Comparison of ENCODE assay signal across 22 mouse cellular contexts in genomic region chr5:4500599-4500998, GRCm38 (mm10).
"Had no signal": no experiment of that assay in that cellular context is flagged by ENCODE, and none has a peak within 500 bp of the region (broad histone marks: within the 10 kb centered on the region; RNA-seq: fewer than 3 reads in every experiment).

No protein-coding gene starts in this region.

- H3K9ac ChIP-seq: liver, embryonic 14.5 days; lung, embryonic 15.5 days; midbrain, embryonic 12.5 days; neural tube, embryonic 13.5 days; neural tube, embryonic 15.5 days; stomach, embryonic 15.5 days had no signal

- DNase-seq: lung, adult 2 months; lung, postnatal 10 days; lung, postnatal 4 days; midbrain, embryonic 14.5 days; retina, postnatal 1 day; right cerebral cortex, adult 18-20 months; right cerebral cortex, postnatal 25 days; right cerebral cortex, postnatal 4 days; spleen, adult 18-20 months; thymus, adult 2 months; thymus, postnatal 25 days; thymus, postnatal 4 days had no signal

- H3K27ac ChIP-seq: liver, embryonic 14.5 days; lung, embryonic 15.5 days; midbrain, embryonic 10.5 days; midbrain, embryonic 12.5 days; neural tube, embryonic 13.5 days; neural tube, embryonic 15.5 days; stomach, embryonic 15.5 days; stomach, postnatal 0 days had no signal

- ATAC-seq: midbrain, embryonic 16.5 days had no signal

- H3K9me3 ChIP-seq: lung, embryonic 15.5 days; midbrain, embryonic 10.5 days; midbrain, embryonic 12.5 days; neural tube, embryonic 13.5 days; neural tube, embryonic 15.5 days; stomach, embryonic 15.5 days had no signal

- H3K27me3 ChIP-seq: lung, embryonic 15.5 days; neural tube, embryonic 15.5 days; stomach, embryonic 15.5 days had no signal

- H3K4me3 ChIP-seq: lung, embryonic 15.5 days; midbrain, embryonic 10.5 days; midbrain, embryonic 12.5 days; myocyte; neural tube, embryonic 13.5 days; neural tube, embryonic 15.5 days; stomach, embryonic 15.5 days had no signal

- H3K36me3 ChIP-seq: lung, embryonic 15.5 days; midbrain, embryonic 10.5 days; midbrain, embryonic 12.5 days; neural tube, embryonic 13.5 days; neural tube, embryonic 15.5 days; stomach, embryonic 15.5 days had no signal

- H3K4me2 ChIP-seq: lung, embryonic 15.5 days; midbrain, embryonic 12.5 days; neural tube, embryonic 13.5 days; neural tube, embryonic 15.5 days; stomach, embryonic 15.5 days had no signal
